Mouse (Mus musculus): ENCODE measurements at regions not wholly inside any gene's neighbourhood (a gene's known extent, or its start where the extent isn't known, plus 50 kb on each side); places are given as distances from the start of the nearest gene placed in this dataset.
A peak's percentile ranks its signal among the peaks of the same experiment; 100 is the strongest.

DNA sequence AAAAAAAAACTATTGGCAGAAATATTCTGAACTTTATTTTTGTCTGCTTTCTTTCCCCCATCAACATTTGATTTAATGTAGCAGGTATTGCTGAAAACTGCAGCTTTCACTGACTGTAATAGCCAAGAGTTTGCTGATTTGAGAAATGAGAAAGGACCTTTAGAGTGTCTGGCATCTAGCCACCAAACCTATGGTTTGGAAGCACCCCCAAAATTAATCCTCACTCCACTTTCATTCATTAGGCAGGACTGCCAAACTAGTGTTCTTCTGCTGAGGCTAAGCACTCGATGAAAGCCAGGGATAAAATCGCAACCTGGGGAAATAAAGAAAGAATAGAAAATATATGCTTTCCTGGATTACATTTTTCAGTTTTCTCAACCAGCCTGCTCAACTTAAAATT is 320.4 kb downstream of the Atp6ap1l start:
- intact Hi-C loops (cut with DNase I) = no loop called here
- no peak for DNase-seq

DNA sequence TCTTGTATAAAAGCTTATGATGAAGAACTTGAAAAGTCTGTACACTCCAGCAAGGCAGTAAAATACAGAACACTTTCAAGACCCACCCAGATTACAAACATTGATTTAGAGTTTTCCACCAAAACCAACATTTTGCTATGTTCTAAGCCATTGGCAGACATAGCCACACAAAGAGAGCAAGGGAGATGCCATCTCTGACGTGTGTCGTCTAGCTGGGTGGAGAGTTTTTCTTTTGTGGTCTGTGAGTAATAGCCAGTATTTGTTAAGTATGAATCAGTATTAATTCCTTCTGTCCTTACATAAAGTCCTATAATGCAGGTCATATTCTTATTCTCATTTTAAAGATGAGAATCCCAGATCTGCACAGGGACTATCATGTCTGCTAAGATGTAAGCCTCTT is 329.8 kb downstream of the Atp6ap1l start:
- intact Hi-C loops (cut with DNase I) = no loop called here
- DNase-seq = no peak

DNA sequence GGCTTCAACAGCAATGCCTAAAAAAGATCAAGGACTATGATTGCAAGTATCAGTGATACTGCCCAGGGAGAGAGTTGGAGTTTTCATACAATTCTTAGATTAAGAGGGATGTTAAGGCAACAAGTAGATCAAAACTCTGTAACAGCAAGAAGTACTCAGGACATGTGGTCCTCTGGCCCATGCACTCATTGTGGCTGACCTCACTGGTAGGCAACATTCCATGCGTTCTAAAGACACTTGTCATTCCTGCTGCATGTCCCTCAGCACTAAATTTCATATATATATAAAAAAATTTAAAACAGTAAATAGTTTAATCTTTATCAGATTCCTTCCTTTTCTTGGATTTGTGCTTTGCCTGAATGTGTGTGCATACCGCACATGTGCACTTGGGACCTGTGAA is 332.6 kb downstream of the Atp6ap1l start:
- no peak for DNase-seq
- intact Hi-C loops (cut with DNase I) = no loop called here

DNA sequence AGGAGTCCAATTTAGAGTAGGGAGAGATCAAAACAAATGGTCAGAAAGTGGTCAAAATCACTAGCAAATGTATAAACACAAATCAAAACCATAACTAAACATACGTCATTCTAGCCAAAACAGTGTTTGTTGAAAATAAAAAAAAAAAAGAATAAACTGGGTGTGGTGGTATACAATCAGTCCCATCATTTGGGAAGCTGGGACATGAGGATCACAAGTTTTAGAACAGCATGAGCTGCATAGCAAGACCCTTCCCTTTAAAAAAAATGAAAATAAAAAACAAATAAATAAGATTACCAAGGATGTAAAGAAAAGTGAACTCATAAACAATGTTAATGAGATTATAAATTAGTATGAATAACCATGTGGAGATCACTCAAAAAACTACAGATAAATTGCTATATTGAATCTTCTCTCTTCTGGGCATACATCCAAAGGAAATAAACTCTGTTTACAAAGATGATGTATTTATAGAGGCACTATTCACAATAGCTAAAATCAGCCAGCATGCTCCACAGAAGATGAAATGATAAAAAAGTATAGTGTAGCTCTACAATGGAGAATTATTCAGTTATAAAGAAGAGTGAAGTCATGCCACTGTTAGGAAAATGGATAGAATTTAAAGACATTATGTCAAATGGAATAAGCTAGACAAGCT is 341.8 kb downstream of the Atp6ap1l start:
- intact Hi-C loops (cut with DNase I) = no loop called here
- DNase-seq = no peak

DNA sequence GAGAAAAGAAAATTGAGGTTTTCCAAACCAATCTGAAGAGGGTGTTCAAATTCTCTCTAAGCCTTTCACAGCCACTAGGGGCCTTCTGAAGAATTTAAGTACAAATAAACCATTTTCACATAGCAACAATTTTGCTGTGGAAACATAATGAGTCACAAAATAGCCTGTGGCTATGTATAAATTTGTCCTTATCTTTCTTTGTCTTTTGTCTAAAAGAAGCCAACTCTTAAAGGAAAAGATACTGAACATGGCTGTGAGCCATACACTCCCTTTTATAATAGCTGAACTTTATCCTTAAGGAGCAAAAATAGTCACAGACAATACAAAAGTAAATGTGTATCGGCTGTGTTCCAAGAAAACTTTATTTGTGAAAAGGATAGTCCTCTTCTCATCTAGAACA is 345.1 kb downstream of the Atp6ap1l start:
- intact Hi-C loops (cut with DNase I) = no loop called here
- peak; percentile 3 to 7 for DNase-seq

DNA sequence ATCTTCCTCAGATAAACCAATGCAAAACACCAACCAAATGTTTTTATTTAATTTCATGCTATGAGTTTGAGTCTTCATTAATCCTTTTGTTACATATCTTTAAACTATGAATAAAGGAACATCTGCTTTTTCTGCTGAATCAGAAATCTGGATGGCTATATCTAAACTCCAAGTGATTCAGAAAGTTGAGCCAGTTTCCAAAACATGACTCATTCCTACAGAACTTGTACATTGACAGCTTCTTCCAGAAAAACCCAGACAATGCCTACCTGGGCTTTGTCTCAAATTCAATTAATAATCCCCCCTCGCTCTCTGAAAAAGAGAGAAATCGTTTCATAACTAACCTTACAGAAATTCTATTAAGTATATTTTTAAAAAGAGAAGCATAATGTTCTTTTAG is 345.7 kb downstream of the Atp6ap1l start:
- DNase-seq = no peak
- intact Hi-C loops (cut with DNase I) = no loop called here

DNA sequence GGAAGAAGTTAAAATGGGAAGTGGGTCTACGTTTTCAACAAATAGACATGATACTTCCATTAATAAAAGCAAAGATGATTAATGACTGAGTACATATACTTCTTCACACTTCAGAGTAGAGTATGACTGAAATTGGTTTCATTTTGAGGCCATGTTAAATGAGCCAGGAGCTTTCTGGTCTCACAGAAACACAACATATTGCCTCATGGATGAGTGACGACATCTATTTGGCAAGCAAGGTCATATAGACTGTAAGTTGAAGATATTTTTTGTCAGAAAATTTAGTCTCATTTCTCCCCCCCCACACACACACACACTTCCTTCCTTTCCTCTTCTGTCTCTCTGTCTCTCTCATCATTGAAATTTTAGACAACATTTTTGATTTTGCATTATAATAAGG is 354.0 kb downstream of the Atp6ap1l start:
- DNase-seq = peak in 1 of 2 experiments; percentile 3
- intact Hi-C loops (cut with DNase I) = no loop called here

DNA sequence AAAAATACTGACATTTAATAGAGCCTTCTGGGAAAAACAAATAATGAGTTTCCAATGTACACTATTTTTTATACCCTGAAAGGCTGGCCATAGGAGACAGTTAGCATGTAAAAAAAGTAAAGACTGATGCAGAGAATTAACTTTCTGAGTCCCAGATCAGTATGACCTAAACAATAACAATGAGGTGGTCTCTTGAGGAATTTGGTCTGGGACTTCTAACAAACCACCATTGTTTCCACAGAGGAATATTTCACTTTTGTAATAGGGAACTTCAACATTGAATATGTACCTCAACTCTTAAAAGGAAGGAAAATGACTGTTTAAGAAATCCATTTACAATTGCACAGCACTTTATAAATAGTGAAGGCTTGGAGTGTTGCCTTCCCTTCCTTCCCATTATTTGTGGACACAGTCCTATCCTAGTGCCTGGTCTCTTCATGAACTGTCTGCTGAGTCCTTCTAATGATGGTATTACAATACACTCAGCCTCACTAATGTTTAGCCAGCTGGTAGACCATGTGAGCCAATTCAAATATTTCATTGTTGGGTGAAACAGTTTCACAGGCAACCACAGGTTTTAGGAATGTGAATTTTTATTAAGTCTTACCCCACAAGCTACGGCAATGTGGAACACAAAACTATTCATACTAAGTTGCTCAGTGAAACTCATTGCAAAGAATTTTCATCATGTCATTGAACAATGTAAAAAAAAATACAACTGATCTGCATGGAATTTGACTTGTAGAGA is 358.7 kb downstream of the Atp6ap1l start:
- intact Hi-C loops (cut with DNase I) = no loop called here
- DNase-seq = no peak

DNA sequence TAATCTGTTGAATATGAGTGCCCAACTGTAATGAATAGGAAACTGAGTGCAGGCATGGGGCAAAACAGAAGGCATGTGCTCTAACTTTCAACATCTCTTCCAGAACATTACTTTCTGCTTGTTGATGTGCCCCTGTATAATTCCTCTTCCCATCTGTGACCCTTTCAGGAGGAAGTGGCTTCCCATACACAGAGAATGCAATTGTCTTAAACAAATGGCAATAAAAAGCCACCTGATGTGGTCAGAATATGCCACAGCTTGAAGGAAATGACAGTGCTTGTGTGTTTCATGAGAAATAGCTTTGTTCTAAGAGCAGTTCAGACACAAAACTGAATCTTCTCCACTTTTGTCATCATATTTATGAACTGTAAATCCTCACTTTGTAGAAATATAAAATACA is 359.3 kb downstream of the Atp6ap1l start:
- no peak for DNase-seq
- intact Hi-C loops (cut with DNase I) = no loop called here

DNA sequence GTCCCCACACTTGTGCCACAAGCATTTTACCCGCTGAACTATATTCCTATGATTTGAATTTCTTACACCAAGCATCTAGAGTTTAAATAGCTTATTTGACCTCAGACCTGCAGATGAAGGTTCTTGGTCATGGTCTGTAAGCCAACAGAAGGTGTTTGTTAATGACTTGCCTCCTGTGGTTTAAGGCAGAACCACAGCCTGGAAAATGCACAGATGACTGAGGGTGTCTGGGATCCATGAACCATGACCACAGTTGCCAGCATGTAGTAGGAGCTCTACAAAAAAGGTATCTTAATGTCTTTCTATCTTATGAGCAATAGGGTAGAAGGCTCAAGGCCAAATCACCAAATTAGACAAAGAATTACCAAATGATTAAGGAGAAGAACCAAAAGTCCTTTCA is 367.6 kb downstream of the Atp6ap1l start:
- DNase-seq = no peak
- intact Hi-C loops (cut with DNase I) = no loop called here

DNA sequence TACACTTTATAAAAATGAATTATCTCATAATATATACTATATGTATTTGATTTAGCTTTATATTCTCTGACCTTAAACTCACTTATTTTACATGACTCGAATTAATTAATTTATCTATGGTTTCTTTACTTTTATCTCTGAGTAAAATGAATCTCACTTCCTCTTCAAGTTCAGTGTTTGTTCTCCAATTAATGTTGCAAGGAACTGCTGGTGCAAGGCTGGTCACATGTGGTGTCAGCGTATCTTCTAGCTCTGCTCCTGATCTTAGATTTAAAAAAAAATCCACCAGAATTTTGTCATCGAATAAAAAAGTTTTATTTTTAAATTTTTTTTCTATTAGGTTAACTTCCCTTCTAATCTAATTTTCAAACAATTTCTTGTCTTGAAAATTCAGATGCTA is 378.2 kb downstream of the Atp6ap1l start:
- intact Hi-C loops (cut with DNase I) = no loop called here
- no peak for DNase-seq

DNA sequence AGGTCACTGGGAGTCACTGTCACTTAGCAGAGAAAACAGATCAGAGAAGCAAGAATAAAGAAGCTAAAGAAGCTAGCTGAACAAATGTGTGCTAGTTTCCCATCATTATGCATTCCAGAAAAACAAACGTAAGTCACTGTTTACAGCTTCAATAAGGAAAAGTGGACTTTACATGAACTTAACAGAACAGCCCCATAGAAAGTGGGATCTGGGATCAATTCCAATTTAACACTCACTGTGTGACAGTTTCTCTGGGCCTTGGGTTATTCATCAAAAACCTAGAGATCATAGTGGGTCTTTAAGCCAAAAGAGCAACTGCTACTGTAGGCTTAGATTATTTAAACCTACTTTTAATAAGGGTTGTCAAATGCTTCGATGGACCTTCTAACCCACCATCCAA is 379.4 kb downstream of the Atp6ap1l start:
- intact Hi-C loops (cut with DNase I) = no loop called here

DNA sequence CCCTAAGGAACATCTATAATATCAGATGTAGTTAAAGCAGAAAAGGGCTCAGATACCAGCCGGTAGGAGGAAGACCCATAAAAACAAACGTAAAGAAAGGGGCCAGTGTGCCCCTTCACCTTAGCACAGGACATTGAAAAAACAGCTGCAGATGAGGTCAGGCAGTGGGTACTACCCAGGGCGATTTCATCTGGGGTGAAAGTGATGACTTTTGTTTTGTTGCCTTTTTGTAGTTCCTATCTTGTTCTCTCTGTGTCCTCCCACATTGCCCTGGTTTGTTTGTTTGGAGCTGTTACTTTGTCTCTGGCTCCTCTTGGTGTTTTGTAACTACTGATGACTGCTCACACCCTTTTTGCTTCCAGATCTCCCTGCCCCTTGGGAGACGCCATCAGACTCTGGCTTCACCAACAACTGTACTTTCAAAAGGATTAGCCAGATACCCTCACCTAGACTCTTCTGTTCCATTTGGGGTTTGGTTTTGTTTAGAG is 383.4 kb downstream of the Atp6ap1l start:
- no peak for DNase-seq
- intact Hi-C loops (cut with DNase I) = no loop called here

More for the DNA sequence above, 379.4 kb downstream of the Atp6ap1l start:
- no peak for DNase-seq

DNA sequence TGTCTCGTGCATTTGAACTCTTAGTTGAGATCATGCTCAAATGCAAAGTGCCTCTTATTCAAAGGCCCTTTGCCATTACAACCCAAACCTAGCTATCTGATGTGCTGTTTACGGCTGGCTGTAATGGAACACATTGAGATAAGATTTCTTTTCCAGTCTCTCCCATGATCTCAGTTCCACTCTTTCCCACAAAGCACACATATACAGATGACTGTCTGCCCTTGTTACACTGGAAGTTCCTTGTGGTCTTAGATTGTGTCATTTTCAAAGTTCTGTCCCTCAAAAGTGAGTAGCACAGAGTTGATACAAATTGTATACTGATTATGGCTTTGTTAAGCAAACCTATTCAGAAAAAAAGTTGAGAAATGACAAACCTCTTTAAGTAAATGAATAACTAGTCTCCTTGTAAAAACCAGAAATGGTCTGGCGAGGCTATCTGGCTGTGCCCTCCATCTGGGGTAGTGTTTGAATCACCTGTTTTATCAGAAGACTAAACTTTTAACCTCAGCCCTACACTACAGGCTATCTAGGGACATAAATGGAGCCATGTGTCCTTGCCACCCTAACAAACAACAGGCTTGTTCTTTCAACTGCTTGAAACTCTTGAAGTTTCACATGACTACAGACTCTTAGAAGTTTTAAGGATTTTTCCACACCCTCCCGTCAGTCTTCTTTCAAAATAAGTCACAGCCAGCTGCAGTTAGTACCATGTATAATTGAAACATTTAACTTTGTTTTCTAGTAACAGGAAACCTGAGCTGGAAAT is 384.0 kb downstream of the Atp6ap1l start:
- no peak for DNase-seq
- intact Hi-C loops (cut with DNase I) = no loop called here

DNA sequence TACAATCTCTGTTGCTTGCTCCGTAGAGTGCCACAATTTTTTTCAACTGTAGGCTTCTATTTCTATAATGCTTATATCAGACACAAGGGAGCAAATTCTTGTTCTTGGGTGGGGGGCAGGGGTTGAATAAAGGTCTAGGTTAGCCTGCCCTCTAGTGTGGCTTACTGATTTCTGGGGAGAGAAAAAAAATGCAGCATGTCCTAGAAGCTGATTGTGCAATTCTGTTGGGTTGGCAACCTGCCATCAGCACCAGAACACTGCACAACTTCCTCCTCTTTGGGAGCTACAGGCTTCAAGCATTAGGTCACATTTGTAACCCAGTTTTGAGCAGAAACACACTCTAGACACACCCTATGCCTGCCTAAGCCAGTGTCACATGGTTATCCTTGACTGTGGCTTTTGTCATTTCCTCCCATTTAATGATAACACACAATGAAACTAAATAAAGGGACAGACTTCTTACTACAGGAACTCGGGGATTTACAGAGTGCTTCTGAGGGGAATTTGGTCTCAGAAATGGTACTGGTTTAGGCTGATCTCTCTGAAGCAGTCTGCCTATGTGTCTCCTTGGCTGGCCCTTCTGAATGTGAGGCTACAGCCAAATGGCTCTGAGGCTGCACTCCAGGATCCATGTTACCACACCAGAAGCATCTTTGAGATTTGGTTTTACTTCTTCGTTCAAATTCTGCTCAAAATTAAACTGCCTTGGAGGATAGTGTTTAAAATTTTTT is 389.2 kb downstream of the Atp6ap1l start:
- peak; percentile 91 to 92 for DNase-seq
- intact Hi-C loops (cut with DNase I) = loop anchor here (2.0 to 5.0 kb wide), 2 partner anchors 739 to 775 kb away; no protein-coding TSS in a partner anchor

DNA sequence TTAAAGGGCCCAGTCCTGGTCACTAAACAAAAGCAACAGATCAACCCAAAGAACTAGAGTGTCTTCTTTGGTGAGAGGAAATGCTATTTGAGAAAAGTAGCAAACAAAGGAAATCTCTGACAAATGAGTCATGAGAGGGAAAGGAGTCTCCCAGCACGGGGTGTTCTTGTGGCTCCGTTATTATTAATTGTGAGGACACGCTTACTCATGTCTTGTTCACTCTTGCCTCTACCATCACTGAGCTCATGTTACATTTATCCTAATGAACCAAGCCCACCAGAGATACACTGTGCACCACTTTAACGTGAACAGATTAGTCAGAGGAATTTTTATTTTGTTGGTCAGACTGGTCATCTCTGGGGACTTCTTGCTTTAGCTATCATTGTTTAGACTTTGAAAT is 391.3 kb downstream of the Atp6ap1l start:
- intact Hi-C loops (cut with DNase I) = loop anchor here (2.0 kb wide), 1 partner anchor 773 kb away; no protein-coding TSS in a partner anchor
- no peak for DNase-seq

DNA sequence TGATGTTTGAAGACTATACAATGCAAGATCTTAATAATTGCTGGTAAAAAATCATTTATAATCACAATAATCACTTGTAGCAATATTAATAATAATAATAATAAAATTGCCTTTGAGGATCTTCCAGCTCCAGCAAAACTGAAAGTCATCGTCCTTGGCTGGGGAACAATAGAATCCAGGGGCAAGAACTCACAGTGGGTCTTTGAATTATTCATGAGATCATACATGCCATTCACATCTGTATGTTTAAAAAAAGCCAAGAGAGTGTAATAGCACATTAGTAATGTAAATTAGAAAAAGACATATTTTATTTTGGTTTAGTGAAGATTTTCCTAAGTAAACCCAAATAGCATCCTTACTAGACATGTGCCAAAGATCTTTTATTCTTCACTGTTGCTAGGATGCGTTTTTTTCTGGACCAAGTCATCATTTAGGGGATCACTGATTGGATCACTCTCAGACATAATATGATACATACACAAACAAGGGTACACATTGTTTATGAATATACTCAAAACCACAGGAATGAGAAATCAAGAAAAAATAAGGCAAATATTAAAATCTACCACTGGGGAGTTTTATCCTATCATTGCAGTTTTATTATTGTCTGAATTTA is 392.3 kb downstream of the Atp6ap1l start:
- no peak for DNase-seq
- intact Hi-C loops (cut with DNase I) = no loop called here

DNA sequence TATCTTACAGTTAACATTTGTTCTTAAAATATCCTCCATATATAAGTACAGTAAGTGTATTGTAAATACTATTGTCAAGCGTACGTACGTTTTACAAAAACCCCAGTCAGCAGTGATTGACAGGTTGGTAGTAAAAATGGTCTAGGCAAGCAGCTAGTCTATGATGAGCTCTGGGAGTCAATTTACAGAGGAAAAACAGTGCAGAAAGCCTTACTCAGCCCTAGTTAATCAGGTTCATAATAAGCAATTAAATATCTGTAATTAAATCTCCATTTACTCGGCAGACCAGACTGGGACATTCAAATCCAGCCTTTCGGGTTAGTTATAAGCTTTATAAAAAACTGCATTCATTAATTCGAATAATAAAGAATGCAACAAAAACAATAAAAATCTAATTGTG is 394.7 kb downstream of the Atp6ap1l start:
- intact Hi-C loops (cut with DNase I) = no loop called here

DNA sequence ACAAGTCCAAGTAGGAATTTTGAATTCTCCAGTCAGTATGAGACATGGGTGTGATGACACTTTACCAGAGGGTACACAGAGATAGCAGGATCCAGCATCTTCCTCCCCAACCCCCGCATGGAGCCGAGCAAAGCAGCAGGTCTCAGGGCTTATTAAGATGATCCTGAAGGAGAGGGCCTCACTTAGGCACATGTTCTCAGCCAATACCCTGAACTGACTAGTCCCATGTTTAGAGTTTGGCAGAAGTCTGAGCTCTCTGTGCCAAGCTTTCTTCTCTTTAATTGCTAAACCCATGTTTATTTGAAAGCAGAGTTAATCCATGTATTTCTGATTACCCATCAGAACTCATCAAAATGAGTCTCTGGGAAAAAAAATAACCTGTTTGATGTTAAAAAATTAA is 402.0 kb downstream of the Atp6ap1l start:
- intact Hi-C loops (cut with DNase I) = no loop called here
- no peak for DNase-seq

More for the DNA sequence above, 394.7 kb downstream of the Atp6ap1l start:
- no peak for DNase-seq

DNA sequence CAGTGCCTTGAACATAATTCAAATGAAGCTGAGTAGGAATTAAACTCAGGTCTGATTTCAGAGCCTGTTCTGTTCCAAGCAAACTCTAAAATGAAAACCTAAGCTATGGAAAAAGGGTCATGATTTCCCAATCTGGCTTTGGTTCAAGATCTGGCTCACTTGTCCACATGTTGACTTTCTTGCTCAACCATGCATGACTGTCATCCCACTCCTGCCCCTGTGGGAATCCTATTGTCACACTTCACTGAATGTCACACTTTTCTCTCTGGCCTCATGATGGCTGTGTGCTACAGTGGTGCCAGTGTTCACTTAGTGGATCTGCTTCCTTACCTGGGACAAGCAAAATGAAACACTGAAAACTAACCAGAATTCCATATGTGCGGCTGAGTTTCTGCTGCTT is 403.0 kb downstream of the Atp6ap1l start:
- DNase-seq = no peak
- intact Hi-C loops (cut with DNase I) = no loop called here
